Mouse (Mus musculus) cerebellum, adult 2 months (tissue): ENCODE results near the gene Hoxa9.

Experiments used
- CTCF ChIP-seq: fragments of 200-500 bp; IDR thresholded peaks from 2 replicates; pipeline ENCODE4 v1.5.1; 2011; ENCODE audit warnings: low read depth, mild to moderate bottlenecking, control low read depth, low read length, moderate library complexity, borderline replicate concordance; ENCODE audit not compliant: insufficient read depth
- POLR2A ChIP-seq: fragments of 200-500 bp; IDR thresholded peaks from 2 replicates; pipeline ENCODE4 v1.6.1; 2011; ENCODE audit warnings: low read length, control low read depth, borderline replicate concordance; ENCODE audit not compliant: insufficient read depth

- TF ChIP-seq POLR2A, result no peak
- no peak for TF ChIP-seq CTCF
These were observed 48.1 kb downstream of the Hoxa9 start for GRCm38 (mm10) chr6:52182793-52183192.
